Mouse (Mus musculus): ENCODE results near the gene Fat2.

The Fat2 gene

GRCm38 (mm10) chr11:55240556-55240955 is 95.8 kb downstream of the Fat2 start:
- peak; percentile 54 to 74 for DNase-seq (ENCODE audit: low spot score in 2 of 2)

- DNase-seq (ENCODE audit: low spot score in 2 of 2): no peak
These were observed 96.9 kb downstream of the Fat2 start for GRCm38 (mm10) chr11:55239496-55239895.

- no peak for DNase-seq (ENCODE audit: low spot score in 2 of 2)
These were observed 99.5 kb downstream of the Fat2 start for GRCm38 (mm10) chr11:55236815-55237214.

GRCm38 (mm10) chr11:55234791-55235190 is 101.6 kb downstream of the Fat2 start:
- DNase-seq (ENCODE audit: low spot score in 2 of 2): no peak

- no peak for DNase-seq (ENCODE audit: low spot score in 2 of 2)
These were observed 102.1 kb downstream of the Fat2 start for GRCm38 (mm10) chr11:55234288-55234687.

- DNase-seq (ENCODE audit: low spot score in 2 of 2): no peak
These were observed 105.3 kb downstream of the Fat2 start for GRCm38 (mm10) chr11:55231034-55231433.

- no peak for DNase-seq (ENCODE audit: low spot score in 2 of 2)
These were observed 115.1 kb downstream of the Fat2 start for GRCm38 (mm10) chr11:55221306-55221705.

GRCm38 (mm10) chr11:55218473-55218872 is 117.9 kb downstream of the Fat2 start:
- DNase-seq (ENCODE audit: low spot score in 2 of 2): no peak

- no peak for DNase-seq (ENCODE audit: low spot score in 2 of 2)
These were observed 118.5 kb downstream of the Fat2 start for GRCm38 (mm10) chr11:55217880-55218279.

- no peak for DNase-seq (ENCODE audit: low spot score in 2 of 2)
These were observed 118.9 kb downstream of the Fat2 start for GRCm38 (mm10) chr11:55217418-55217817.

GRCm38 (mm10) chr11:55216830-55217229 is 119.5 kb downstream of the Fat2 start:
- DNase-seq (ENCODE audit: low spot score in 2 of 2): no peak

- DNase-seq (ENCODE audit: low spot score in 2 of 2): no peak
These were observed 120.3 kb downstream of the Fat2 start for GRCm38 (mm10) chr11:55216061-55216460.

- no peak for DNase-seq (ENCODE audit: low spot score in 2 of 2)
These were observed 121.4 kb downstream of the Fat2 start for GRCm38 (mm10) chr11:55214978-55215377.

GRCm38 (mm10) chr11:55214161-55214560 is 122.2 kb downstream of the Fat2 start:
- DNase-seq (ENCODE audit: low spot score in 2 of 2): no peak

GRCm38 (mm10) chr11:55213518-55213917 is 122.8 kb downstream of the Fat2 start:
- no peak for DNase-seq (ENCODE audit: low spot score in 2 of 2)

GRCm38 (mm10) chr11:55209626-55210353 is 126.6 kb downstream of the Fat2 start:
- no peak for DNase-seq (ENCODE audit: low spot score in 2 of 2)

GRCm38 (mm10) chr11:55209032-55209431 is 127.3 kb downstream of the Fat2 start:
- no peak for DNase-seq (ENCODE audit: low spot score in 2 of 2)

GRCm38 (mm10) chr11:55208001-55208690 is 128.2 kb downstream of the Fat2 start:
- DNase-seq (ENCODE audit: low spot score in 2 of 2): no peak

GRCm38 (mm10) chr11:55204602-55205001 is 131.8 kb downstream of the Fat2 start:
- no peak for DNase-seq (ENCODE audit: low spot score in 2 of 2)

- peak; percentile 92 to 99 for DNase-seq (ENCODE audit: low spot score in 2 of 2)
These were observed 132.2 kb downstream of the Fat2 start, which contains the start of gene Slc36a1 for GRCm38 (mm10) chr11:55204159-55204596. Slc36a1 (plus strand) TSS chr11:55204350.

Measured in urinary bladder, postnatal 4 days (tissue).